Mouse (Mus musculus): ENCODE measurements at regions not wholly inside any gene's neighbourhood (a gene's known extent, or its start where the extent isn't known, plus 50 kb on each side); places are given as distances from the start of the nearest gene placed in this dataset.
A peak's percentile ranks its signal among the peaks of the same experiment; 100 is the strongest.

DNA sequence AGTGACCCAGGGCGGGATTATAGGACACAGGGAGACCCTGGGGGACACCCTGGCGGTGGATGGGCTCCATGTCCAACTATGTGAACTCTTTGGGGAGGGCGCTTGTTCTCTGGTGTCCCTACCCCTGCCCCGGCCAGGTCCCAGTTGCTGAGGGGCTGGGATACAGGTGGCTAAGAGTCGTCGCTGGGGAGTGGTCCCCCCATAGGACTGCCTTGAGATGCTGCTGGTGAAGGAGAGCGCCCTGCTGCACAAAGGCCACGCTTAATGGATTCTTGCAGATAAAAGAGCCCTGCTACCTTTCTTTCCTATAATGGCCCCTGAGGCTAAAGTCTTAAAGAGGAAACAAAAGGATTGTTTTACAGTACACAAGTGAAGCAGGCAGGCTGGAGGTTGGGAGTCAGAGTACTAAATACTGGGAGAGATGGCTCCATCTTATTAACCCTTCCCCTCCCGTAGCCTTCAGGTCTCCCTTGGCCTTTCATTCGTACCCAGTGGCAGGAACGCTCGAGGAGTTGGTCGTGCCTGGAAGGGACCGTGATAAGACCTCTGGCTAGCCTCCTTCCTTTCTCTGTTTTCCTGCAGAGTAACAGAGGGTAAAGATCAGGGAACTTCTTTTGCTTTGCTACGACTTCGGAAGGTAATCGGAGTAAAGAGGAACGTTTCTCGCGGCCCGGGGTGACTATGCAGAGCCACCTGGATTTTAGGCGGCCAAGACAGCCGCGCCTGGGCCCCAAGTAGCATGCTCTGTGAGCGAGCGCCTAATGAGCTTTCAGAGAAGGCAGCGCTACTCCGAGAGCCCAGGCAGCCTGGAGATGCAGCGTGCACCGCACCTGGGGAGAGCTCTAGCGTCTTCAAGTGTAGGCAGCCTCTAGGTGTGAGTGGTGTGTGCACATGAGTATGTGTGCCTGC lies 682.9 kb upstream of the Car8 start:
- H3K36me3 ChIP-seq (replicated peaks), result no peaks in the 10 kb centered on the region
- H3K27ac ChIP-seq (replicated peaks), result peak overlapping the region; percentile 76
- peak; percentile 58 for DNase-seq (ENCODE audit: low spot score)
- H3K4me1 ChIP-seq, result peaks cover 52% of the 10 kb centered on the region
- 4% methylated on average over 31 of the region's 31 CpGs for WGBS
- peaks cover 12% of the 10 kb centered on the region for H3K27me3 ChIP-seq (replicated peaks; ENCODE audit: low read depth, poor library complexity, severe bottlenecking)
- H3K4me3 ChIP-seq, result peak overlapping the region; percentile 47
- no peaks in the 10 kb centered on the region for H3K9me3 ChIP-seq

DNA sequence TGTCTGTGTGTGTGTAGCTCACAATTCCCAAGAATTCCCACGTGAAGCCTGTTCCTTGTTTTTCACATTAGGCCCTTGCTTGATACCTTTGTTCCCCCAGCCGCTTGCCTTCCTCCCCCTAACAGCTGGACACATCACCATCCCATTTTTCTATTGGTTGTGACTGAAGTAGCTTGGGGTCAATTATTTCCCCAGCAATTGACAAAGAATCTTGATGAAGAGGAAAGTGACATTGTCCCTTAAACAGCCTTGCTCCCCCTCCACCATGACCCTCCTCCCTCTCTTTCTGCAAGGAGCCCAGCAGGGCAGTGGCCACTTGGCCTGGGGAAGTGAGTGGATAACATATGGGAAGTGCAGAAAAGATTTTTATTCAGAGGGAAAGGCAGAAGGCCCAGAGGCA lies 681.5 kb upstream of the Car8 start:
- no peaks in the 10 kb centered on the region for H3K36me3 ChIP-seq (replicated peaks)
- WGBS, result 17% methylated on average over 2 of the region's 2 CpGs
- peaks cover 57% of the 10 kb centered on the region for H3K4me1 ChIP-seq

DNA sequence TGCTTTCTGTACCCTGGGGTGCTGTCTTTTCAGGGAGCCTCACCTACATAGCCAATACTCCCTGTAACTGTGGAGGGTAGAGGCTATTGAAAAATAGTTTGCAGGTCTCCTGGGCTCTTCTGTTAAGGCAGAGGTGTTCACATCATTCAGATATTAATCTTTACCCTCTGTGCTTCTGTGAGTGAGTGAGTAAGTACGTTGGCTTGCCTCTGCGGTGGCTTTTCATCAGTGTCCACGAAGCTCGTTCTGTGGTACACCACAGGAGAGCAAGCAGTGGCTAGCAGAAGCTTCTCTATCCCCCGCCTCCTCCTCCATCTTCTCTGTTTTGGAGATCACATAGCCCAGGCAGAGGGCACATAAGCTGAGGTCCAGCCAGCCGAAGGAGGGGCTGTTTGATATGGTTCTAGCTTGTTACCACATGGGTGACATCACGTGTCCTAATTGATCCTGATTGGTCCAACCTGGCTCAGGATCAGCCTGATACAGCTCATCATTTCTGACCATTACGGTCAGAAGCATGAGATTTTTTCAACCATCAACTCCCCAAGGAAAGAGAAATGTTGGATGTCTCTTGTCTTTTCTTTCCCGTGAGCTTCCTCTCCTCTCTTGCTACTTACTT lies 680.6 kb upstream of the Car8 start:
- no peaks in the 10 kb centered on the region for H3K9me3 ChIP-seq
- H3K36me3 ChIP-seq (replicated peaks), result no peaks in the 10 kb centered on the region
- peaks cover 18% of the 10 kb centered on the region for H3K27me3 ChIP-seq (replicated peaks; ENCODE audit: low read depth, poor library complexity, severe bottlenecking)
- no peak for DNase-seq (ENCODE audit: low spot score)
- peaks cover 64% of the 10 kb centered on the region for H3K4me1 ChIP-seq
- H3K4me3 ChIP-seq, result no peak overlapping the region
- H3K27ac ChIP-seq (replicated peaks), result peak overlapping the region; percentile 42; the same call in 1 of the 2 replicates
- WGBS, result 73% methylated on average over 9 of the region's 9 CpGs

More for the DNA sequence above, 681.5 kb upstream of the Car8 start:
- H3K27me3 ChIP-seq (replicated peaks; ENCODE audit: low read depth, poor library complexity, severe bottlenecking), result peaks cover 16% of the 10 kb centered on the region
- H3K9me3 ChIP-seq, result no peaks in the 10 kb centered on the region
- DNase-seq (ENCODE audit: low spot score), result peak; percentile 48
- H3K27ac ChIP-seq (replicated peaks), result peak overlapping the region; percentile 42
- no peak overlapping the region for H3K4me3 ChIP-seq
